Mouse (Mus musculus) liver, embryonic 14.5 days (tissue): ENCODE data around the gene Gpr176. TPM values are rescaled to one million over a fixed set of nuclear protein-coding genes. Genes with fewer than 3 reads are reported as not detected.
A peak's percentile ranks its signal among the peaks of the same experiment; 100 is the strongest.

ENCODE experiments used
- ATAC-seq: fragments of 200-750 bp; cut with Nextera tagmentation; 2 replicates; pipeline ENCODE4 v1.8.0; 2017; ENCODE audit warnings: moderate number of reproducible peaks, mild to moderate bottlenecking, moderate library complexity; ENCODE audit not compliant: insufficient read depth
- DNase-seq, 3 experiments: peaks; one replicate each; pipeline ENCODE4 v3.0.0-alpha.2; 2012 to 2013; ENCODE audit warnings: low read depth in 3 of 3, low spot score in 3 of 3
- H3K27ac ChIP-seq: fragments of 300-500 bp; sonication (generic); 2 replicates; pipeline ENCODE4 v1.5.1; 2014; ENCODE audit warnings: moderate library complexity, mild to moderate bottlenecking, control low read depth, inconsistent platforms
- H3K27me3 ChIP-seq: fragments of 300-500 bp; sonication (generic); 2 replicates; pipeline ENCODE4 v1.6.1; 2014; ENCODE audit warnings: mild to moderate bottlenecking, low read length, moderate library complexity; ENCODE audit not compliant: control insufficient read depth, insufficient read depth
- H3K36me3 ChIP-seq: fragments of 300-500 bp; sonication (generic); replicated peaks from 2 replicates; pipeline ENCODE4 v1.6.1; 2014; ENCODE audit warnings: low read depth; ENCODE audit not compliant: control insufficient read depth, insufficient read depth
- H3K4me1 ChIP-seq, 2 experiments: fragments of 200-500 bp in 1 of 2; fragments of 300-500 bp in 1 of 2; sonication (generic) in 1 of 2; replicated peaks; 2 replicates each; pipeline ENCODE4 v1.6.1; 2012 to 2014; ENCODE audit warnings: antibody characterized with exemption in 1 of 2, inconsistent platforms in 1 of 2, low read length in 1 of 2; ENCODE audit not compliant: control insufficient read depth in 2 of 2, insufficient read depth in 2 of 2
- H3K4me2 ChIP-seq: fragments of 300-500 bp; sonication (generic); 2 replicates; pipeline ENCODE4 v1.6.1; 2014; ENCODE audit warnings: low read depth, mild to moderate bottlenecking, control low read depth, moderate library complexity
- H3K4me3 ChIP-seq, 2 experiments: fragments of 200-500 bp in 1 of 2; fragments of 300-500 bp in 1 of 2; sonication (generic) in 1 of 2; 2 replicates each; pipeline ENCODE4 v1.5.1; 2012 to 2014; ENCODE audit warnings: low read depth in 2 of 2, low read length in 2 of 2, mild to moderate bottlenecking in 2 of 2, control low read depth in 1 of 2, inconsistent platforms in 1 of 2, moderate library complexity in 1 of 2; ENCODE audit not compliant: insufficient read depth in 1 of 2
- H3K9ac ChIP-seq: fragments of 300-500 bp; sonication (generic); replicated peaks from 2 replicates; pipeline ENCODE4 v1.6.1; 2014; ENCODE audit warnings: mild to moderate bottlenecking, control low read depth, moderate library complexity
- H3K9me3 ChIP-seq: fragments of 300-500 bp; sonication (generic); 2 replicates; pipeline ENCODE4 v1.6.1; 2016; ENCODE audit warnings: low read length, mixed read lengths; ENCODE audit not compliant: control insufficient read depth
- CTCF ChIP-seq: IDR thresholded peaks from 2 replicates; pipeline ENCODE4 v1.5.1; 2016; ENCODE audit warnings: antibody characterized with exemption, low read depth, control low read depth
- EP300 ChIP-seq: IDR thresholded peaks from 2 replicates; pipeline ENCODE4 v1.6.1; 2016; ENCODE audit warnings: antibody characterized with exemption, low read depth
- WGBS: fragments of 180-500 bp; shearing (Covaris S2); extraction: QIAGEN DNeasy Blood & Tissue Kit; methylation state at CpG from one replicate; pipeline ENCODE4 v1.1.7; 2014; ENCODE audit not compliant: insufficient replicate concordance; 5-methylcytosine and 5-hydroxymethylcytosine counted together
- polyA plus RNA-seq, 2 experiments: library from polyadenylated mRNA; depleted of rRNA in 1 of 2; stranded (reverse) in 1 of 2; unstranded in 1 of 2; fragments of >200 nt; fragmentation: Nextera tagmentation in 1 of 2; extraction: Ambion mirVana in 1 of 2; gene quantifications; 2 replicates each; pipeline versions ENCODE4 v1.2.1 to v1.2.3; 2012 to 2014

Gpr176 gene
- polyA plus RNA-seq, 2 experiments: 0.09 to 0.29 TPM

DNA sequence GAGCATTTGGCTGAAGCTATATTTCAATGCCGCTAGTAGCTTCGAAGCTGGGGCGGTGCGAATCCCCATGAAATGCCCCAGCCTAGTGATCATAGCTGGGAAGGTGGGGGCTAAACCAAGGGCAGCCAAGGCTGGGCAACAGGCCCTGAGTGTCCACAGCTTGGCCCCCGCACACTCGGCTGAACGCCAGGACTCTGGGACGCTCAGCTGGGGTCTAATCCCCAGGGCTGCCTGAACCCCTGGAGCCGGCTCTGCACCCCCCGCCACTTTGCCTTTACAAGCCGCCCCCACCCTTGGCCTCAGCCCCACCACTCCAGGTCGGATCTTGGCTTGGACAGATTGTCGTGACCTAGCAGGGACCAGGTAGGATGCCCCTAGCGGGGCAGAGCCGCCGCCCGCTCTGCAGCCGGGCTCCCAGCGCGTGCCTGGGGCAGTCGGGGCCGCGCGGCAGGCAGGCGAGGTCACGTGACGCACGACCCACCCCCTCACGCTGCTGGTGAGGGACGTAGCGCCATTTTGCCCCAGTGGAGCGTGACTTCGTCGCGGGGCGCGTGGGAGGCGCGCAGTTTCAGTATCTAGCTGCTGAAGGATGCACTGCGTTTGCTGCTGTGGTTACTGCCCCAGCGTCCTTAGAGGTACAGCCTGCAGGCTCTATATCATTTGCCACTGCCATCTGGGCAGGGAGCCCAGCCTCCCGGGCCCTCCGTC is 507 bp upstream of the Gpr176 start:
- no peaks in the 10 kb centered on the region for H3K9me3 ChIP-seq
- H3K4me2 ChIP-seq: peak overlapping the region; percentile 66
- peak; percentile 76 for ATAC-seq
- peaks cover 35% of the 10 kb centered on the region for H3K27me3 ChIP-seq
- no peaks in the 10 kb centered on the region for H3K36me3 ChIP-seq
- no peak for DNase-seq
- no peak overlapping the region for H3K27ac ChIP-seq
- TF ChIP-seq CTCF (no peak), EP300 (no peak)
- 3% methylated on average over 43 of the region's 43 CpGs for WGBS
- H3K9ac ChIP-seq: no peak overlapping the region
- peak overlapping the region; percentile 24 to 46 for H3K4me3 ChIP-seq
- no peaks in the 10 kb centered on the region for H3K4me1 ChIP-seq

DNA sequence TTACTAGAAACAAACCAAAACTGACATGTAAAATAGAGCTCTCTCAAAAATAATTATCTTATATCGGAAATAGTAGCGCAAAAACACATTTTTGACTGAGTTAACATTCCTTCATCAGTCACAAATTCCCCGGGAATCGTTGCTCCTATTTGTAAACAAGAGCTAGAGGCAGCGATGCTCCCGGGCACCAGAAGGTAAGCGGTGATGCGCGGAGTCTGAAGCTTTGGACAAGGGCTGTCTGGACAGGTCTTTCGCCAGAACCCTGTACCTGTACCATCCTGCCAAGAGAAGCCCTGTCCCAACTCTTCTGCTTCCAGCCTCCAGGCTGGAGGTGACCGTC is 688 bp downstream of the Gpr176 start:
- 12% methylated on average over 11 of the region's 11 CpGs for WGBS
- H3K9me3 ChIP-seq: no peaks in the 10 kb centered on the region
- peak overlapping the region; percentile 24 to 46; a peak in 3 of 4 replicates for H3K4me3 ChIP-seq
- H3K4me1 ChIP-seq: no peaks in the 10 kb centered on the region
- peaks cover 35% of the 10 kb centered on the region for H3K27me3 ChIP-seq
- no peak overlapping the region for H3K27ac ChIP-seq
- H3K9ac ChIP-seq: no peak overlapping the region
- DNase-seq (no peak), ATAC-seq (0 out of 2 replicates have a peak, but pooled peaks have one; percentile 13)
- peak overlapping the region; percentile 66 for H3K4me2 ChIP-seq
- H3K36me3 ChIP-seq: no peaks in the 10 kb centered on the region
- no peak for TF ChIP-seq EP300
- TF ChIP-seq CTCF: no peak

DNA sequence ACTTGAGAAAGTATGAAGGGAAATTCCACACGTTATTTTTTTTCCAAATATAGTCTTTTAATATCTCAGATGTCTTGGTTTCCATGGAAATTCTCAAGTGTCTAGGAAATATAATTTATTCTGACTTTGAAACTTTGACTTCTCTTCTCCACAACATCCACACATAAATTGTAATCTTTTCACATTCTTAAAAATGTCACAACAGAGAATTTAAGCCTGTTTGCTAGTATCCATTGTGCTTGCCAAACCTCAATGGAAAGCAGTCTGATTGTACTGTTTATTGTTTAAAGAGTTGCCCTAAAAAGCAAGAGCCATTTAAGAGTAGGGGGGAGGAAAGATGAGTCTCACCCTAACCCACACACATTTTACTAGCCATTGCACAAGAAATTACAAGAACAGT is 1.4 kb downstream of the Gpr176 start:
- Histone ChIP-seq H3K4me2 (no peak overlapping the region), H3K36me3 (no peaks in the 10 kb centered on the region), H3K9ac (no peak overlapping the region), H3K27ac (no peak overlapping the region), H3K4me1 (no peaks in the 10 kb centered on the region), H3K27me3 (peaks cover 35% of the 10 kb centered on the region), H3K4me3 (no peak overlapping the region), H3K9me3 (no peaks in the 10 kb centered on the region)
- TF ChIP-seq CTCF: no peak
- TF ChIP-seq EP300: no peak
- 38% methylated on average over 1 of the region's 1 CpGs for WGBS
- ATAC-seq (no peak), DNase-seq (no peak)

DNA sequence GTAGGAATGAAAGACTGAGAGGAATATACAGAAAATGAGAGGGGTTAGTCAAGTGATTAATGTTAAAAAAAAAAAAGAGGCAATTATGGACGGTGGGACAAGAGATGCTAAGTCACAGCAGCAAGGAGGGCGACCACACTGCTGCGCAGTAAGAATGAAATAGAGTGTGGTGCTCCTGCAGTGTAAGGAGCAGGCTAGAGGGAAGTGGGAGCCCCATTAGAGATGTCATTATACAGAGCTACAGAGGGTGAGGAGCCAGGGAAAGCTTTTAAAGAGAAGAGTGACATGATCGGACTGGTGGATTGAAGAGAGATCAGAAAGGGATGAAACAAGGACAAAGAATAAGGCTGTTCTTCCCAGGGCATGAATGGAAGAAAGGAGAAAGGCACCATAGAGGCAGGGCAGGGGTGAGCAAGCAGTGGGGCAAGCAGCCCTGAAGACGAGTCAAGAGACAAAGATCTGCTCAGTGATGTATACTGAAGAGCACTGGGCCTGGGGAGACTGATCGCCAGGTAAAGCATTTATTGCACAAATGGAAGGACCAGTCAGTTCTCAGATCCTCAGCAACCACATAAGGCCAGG is 18.0 kb downstream of the Gpr176 start:
- H3K4me1 ChIP-seq: no peaks in the 10 kb centered on the region
- H3K36me3 ChIP-seq: no peaks in the 10 kb centered on the region
- H3K4me2 ChIP-seq: no peak overlapping the region
- 69% methylated on average over 6 of the region's 6 CpGs for WGBS
- no peak for TF ChIP-seq EP300
- no peak for TF ChIP-seq CTCF
- ATAC-seq (no peak), DNase-seq (no peak)
- no peak overlapping the region for H3K4me3 ChIP-seq
- no peak overlapping the region for H3K27ac ChIP-seq
- H3K27me3 ChIP-seq: no peaks in the 10 kb centered on the region
- no peaks in the 10 kb centered on the region for H3K9me3 ChIP-seq
- no peak overlapping the region for H3K9ac ChIP-seq

DNA sequence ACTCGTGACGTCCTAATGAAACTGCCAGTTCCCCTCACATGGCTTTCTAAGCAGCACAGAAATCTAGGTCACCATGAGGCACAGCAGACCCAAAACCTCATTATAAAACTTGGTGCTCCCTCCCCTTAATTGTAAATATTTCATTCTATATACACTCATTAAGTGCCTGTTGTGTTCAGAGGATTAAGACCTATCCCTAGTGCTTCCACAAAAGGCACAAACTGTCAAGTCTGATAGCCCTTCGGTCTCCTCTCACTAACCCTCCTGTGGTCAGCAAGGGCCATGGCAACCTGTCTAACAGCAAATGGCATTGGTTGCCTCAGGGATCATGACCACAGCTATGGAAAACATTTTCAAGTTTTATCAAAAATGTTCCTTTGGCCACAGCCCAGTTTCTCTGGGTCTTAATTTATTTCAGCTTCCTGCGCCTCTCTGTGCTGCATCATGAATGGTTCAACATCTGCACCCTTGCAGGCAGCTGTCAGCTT is 19.3 kb downstream of the Gpr176 start:
- Histone ChIP-seq H3K27ac (no peak overlapping the region), H3K27me3 (no peaks in the 10 kb centered on the region), H3K4me2 (no peak overlapping the region), H3K9me3 (no peaks in the 10 kb centered on the region), H3K9ac (no peak overlapping the region), H3K36me3 (no peaks in the 10 kb centered on the region), H3K4me1 (no peaks in the 10 kb centered on the region), H3K4me3 (no peak overlapping the region)
- no peak for ATAC-seq
- TF ChIP-seq CTCF (no peak), EP300 (no peak)
- no peak for DNase-seq
- 60% methylated on average over 4 of the region's 4 CpGs for WGBS
